Mouse (Mus musculus) testis, adult 2 months (tissue): ENCODE results near the gene Serpinb6b. TPM values are rescaled to one million over a fixed set of nuclear protein-coding genes. Genes with fewer than 3 reads are reported as not detected.

Source experiments
- H3K27ac ChIP-seq: fragments of 200-500 bp; 2 replicates; pipeline ENCODE4 v1.5.1; 2012; ENCODE audit warnings: low read depth, low read length; ENCODE audit not compliant: control insufficient read depth, insufficient read depth
- H3K27me3 ChIP-seq: fragments of 200-500 bp; 2 replicates; pipeline ENCODE4 v1.6.1; 2012; ENCODE audit warnings: mild to moderate bottlenecking, low read length, moderate library complexity; ENCODE audit not compliant: control insufficient read depth, insufficient read depth
- H3K36me3 ChIP-seq: fragments of 200-500 bp; 2 replicates; pipeline ENCODE4 v1.6.1; 2012; ENCODE audit warnings: mild to moderate bottlenecking, low read length; ENCODE audit not compliant: control insufficient read depth, insufficient read depth
- H3K4me1 ChIP-seq: fragments of 200-500 bp; 2 replicates; pipeline ENCODE4 v1.6.1; 2012; ENCODE audit warnings: low read length; ENCODE audit not compliant: control insufficient read depth, insufficient read depth
- H3K4me3 ChIP-seq: fragments of 200-500 bp; 2 replicates; pipeline ENCODE4 v1.5.1; 2012; ENCODE audit warnings: low read depth, mild to moderate bottlenecking, low read length, moderate library complexity, mixed read lengths; ENCODE audit not compliant: control insufficient read depth
- CTCF ChIP-seq: fragments of 200-500 bp; IDR thresholded peaks from 2 replicates; pipeline ENCODE4 v1.5.1; 2012; ENCODE audit warnings: low read depth, mild to moderate bottlenecking, inconsistent platforms, low read length, moderate library complexity; ENCODE audit not compliant: control insufficient read depth, insufficient read depth, insufficient replicate concordance
- POLR2A ChIP-seq: fragments of 200-500 bp; IDR thresholded peaks from 2 replicates; pipeline ENCODE4 v1.6.1; 2012; ENCODE audit warnings: low read depth, mild to moderate bottlenecking, inconsistent platforms, low read length, moderate library complexity; ENCODE audit not compliant: control insufficient read depth
- polyA plus RNA-seq: library from polyadenylated mRNA; depleted of rRNA; stranded (reverse); fragments of >200 nt; gene quantifications from 2 replicates; pipeline ENCODE4 v1.2.3, GENCODE M21; 2012

Gene Serpinb6b
- polyA plus RNA-seq, 1 experiment = 0.83 TPM

GRCm38 (mm10) chr13:32968996-32969640 is 4.1 kb downstream of the Serpinb6b start:
- Histone ChIP-seq H3K27me3 (no peaks in the 10 kb centered on the region), H3K4me3 (no peak overlapping the region), H3K36me3 (no peaks in the 10 kb centered on the region), H3K4me1 (peaks cover 4% of the 10 kb centered on the region), H3K27ac (no peak overlapping the region)
- TF ChIP-seq CTCF (no peak), POLR2A (no peak)

DNA sequence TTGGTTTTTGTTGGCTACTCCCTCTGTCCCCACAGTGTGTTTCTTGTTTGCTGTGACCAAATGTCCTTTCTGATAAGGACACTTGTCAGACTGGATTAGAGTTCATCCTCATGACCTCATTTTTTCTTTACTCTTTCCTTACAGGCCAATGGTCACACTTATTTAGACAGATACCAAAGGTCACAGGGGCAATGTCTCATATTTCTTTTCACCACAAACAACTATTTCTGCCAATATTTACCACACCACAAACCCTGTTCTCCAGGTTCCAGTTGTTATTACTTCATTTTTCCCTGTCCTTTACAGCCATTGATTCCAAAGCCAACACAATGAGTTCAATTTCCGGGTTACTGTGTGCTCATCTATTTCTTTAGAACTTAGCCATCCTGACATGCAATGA is 4.6 kb downstream of the Serpinb6b start:
- H3K27ac ChIP-seq = no peak overlapping the region
- H3K4me3 ChIP-seq = no peak overlapping the region
- H3K36me3 ChIP-seq = no peaks in the 10 kb centered on the region
- no peak for TF ChIP-seq CTCF
- no peak for TF ChIP-seq POLR2A
- peaks cover 4% of the 10 kb centered on the region for H3K4me1 ChIP-seq
- H3K27me3 ChIP-seq = no peaks in the 10 kb centered on the region

DNA sequence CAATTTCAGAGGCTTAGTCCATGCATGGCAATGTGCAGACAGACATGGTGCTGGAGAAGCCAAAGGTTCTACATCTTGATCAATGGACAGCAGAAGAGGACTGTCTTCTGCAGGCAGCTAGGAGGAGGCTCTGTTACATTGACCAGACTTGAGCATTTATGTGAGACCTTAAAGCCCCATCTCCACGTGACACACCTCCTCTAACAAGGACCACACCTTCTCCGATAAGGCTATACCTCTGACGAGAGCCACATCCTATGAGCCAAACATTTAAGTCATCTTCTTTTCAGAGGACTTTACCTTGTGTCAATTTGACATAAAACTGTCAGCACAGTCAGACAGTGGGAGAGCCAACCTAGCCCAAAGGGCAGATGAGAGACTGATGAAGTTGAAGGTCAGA is 5.8 kb downstream of the Serpinb6b start:
- TF ChIP-seq CTCF = no peak
- TF ChIP-seq POLR2A = no peak
- H3K4me1 ChIP-seq = no peaks in the 10 kb centered on the region
- no peaks in the 10 kb centered on the region for H3K27me3 ChIP-seq
- H3K4me3 ChIP-seq = no peak overlapping the region
- no peaks in the 10 kb centered on the region for H3K36me3 ChIP-seq
- H3K27ac ChIP-seq = no peak overlapping the region

DNA sequence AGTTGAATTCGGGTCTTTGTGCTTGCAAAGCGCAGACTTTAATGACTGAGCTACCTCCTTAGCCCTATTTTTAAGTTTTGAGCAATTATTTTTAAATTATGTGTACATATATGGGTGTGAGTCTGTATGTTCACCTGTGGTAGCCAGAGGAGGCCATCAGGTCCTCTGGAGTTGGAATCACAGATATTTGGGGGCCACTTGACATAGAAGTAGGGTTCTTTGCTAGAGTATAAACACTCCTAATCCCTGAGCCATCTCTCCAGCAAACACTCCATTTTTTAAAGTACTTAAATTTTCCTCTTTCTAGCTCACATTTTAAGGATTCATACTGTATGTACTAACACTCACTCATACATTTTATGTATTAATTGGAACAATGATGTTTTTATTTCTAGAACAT is 9.3 kb downstream of the Serpinb6b start:
- H3K27ac ChIP-seq = no peak overlapping the region
- no peaks in the 10 kb centered on the region for H3K4me1 ChIP-seq
- no peak for TF ChIP-seq POLR2A
- no peak overlapping the region for H3K4me3 ChIP-seq
- no peaks in the 10 kb centered on the region for H3K36me3 ChIP-seq
- no peaks in the 10 kb centered on the region for H3K27me3 ChIP-seq

GRCm38 (mm10) chr13:32974889-32975460 is 10.0 kb downstream of the Serpinb6b start:
- TF ChIP-seq CTCF (no peak), POLR2A (no peak)
- Histone ChIP-seq H3K4me3 (no peak overlapping the region), H3K4me1 (no peaks in the 10 kb centered on the region), H3K36me3 (no peaks in the 10 kb centered on the region), H3K27ac (no peak overlapping the region), H3K27me3 (no peaks in the 10 kb centered on the region)

GRCm38 (mm10) chr13:32975710-32976109 is 10.7 kb downstream of the Serpinb6b start:
- Histone ChIP-seq H3K27me3 (no peaks in the 10 kb centered on the region), H3K4me1 (no peaks in the 10 kb centered on the region), H3K36me3 (no peaks in the 10 kb centered on the region), H3K4me3 (no peak overlapping the region), H3K27ac (no peak overlapping the region)
- TF ChIP-seq POLR2A (no peak), CTCF (no peak)

DNA sequence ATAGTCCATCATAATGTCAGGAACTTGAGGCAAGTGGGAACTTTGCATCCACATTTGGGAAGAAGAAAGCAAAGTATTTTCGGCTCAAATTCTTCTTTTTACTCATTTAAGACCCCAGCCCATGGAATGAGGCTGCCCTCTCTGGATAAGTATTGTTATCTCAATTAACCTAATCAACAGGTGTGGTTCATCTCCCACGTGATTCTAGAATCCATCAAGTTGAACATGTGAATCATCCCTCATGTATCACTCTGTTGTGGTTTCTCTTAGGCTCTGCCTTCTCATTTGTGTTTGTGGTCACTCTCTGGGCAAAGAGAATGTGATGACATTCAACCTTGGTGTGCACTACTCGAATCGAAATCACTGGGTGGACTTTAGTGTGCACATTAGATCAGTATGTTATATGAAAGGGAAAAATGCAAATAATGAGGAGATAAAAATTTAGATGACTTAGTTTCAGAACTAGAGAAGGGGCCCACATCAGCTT is 17.6 kb downstream of the Serpinb6b start:
- no peak overlapping the region for H3K4me3 ChIP-seq
- H3K27me3 ChIP-seq = no peaks in the 10 kb centered on the region
- TF ChIP-seq CTCF = no peak
- H3K27ac ChIP-seq = no peak overlapping the region
- H3K4me1 ChIP-seq = no peaks in the 10 kb centered on the region
- no peaks in the 10 kb centered on the region for H3K36me3 ChIP-seq
